Mouse (Mus musculus): ENCODE measurements around the gene Mpnd.
A peak's percentile ranks its signal among the peaks of the same experiment; 100 is the strongest.

Gene Mpnd

GRCm38 (mm10) chr17:56008356-56009087 lies 3.0 kb downstream of the Mpnd start:
- peak; percentile 95 for DNase-seq (ENCODE audit: low read depth, low spot score)

GRCm38 (mm10) chr17:56009088-56009961 lies 3.8 kb downstream of the Mpnd start:
- Histone ChIP-seq H3K27me3 (ENCODE audit: control insufficient read depth, insufficient read depth, low read length, poor library complexity, severe bottlenecking) (no peaks in the 10 kb centered on the region), H3K36me3 (ENCODE audit: control insufficient read depth, insufficient read depth, low read length, poor library complexity, severe bottlenecking) (peaks cover 2% of the 10 kb centered on the region)
- DNase-seq (ENCODE audit: low read depth, low spot score) = peak; percentile 88

More at GRCm38 (mm10) chr17:56008356-56009087, 3.0 kb downstream of the Mpnd start:
- H3K27me3 ChIP-seq (ENCODE audit: control insufficient read depth, insufficient read depth, low read length, poor library complexity, severe bottlenecking) = no peaks in the 10 kb centered on the region
- peaks cover 2% of the 10 kb centered on the region for H3K36me3 ChIP-seq (ENCODE audit: control insufficient read depth, insufficient read depth, low read length, poor library complexity, severe bottlenecking)

- Histone ChIP-seq H3K27me3 (ENCODE audit: control insufficient read depth, insufficient read depth, low read length, poor library complexity, severe bottlenecking) (no peaks in the 10 kb centered on the region), H3K36me3 (ENCODE audit: control insufficient read depth, insufficient read depth, low read length, poor library complexity, severe bottlenecking) (peaks cover 2% of the 10 kb centered on the region)
- no peak for DNase-seq (ENCODE audit: low read depth, low spot score)
Measured at GRCm38 (mm10) chr17:56009962-56010240, 4.4 kb downstream of the Mpnd start.

GRCm38 (mm10) chr17:56010255-56010654 lies 4.7 kb downstream of the Mpnd start:
- Histone ChIP-seq H3K36me3 (ENCODE audit: control insufficient read depth, insufficient read depth, low read length, poor library complexity, severe bottlenecking) (peaks cover 5% of the 10 kb centered on the region), H3K27me3 (ENCODE audit: control insufficient read depth, insufficient read depth, low read length, poor library complexity, severe bottlenecking) (no peaks in the 10 kb centered on the region)
- no peak for DNase-seq (ENCODE audit: low read depth, low spot score)

GRCm38 (mm10) chr17:56010681-56011080 lies 5.2 kb downstream of the Mpnd start:
- Histone ChIP-seq H3K36me3 (ENCODE audit: control insufficient read depth, insufficient read depth, low read length, poor library complexity, severe bottlenecking) (peaks cover 8% of the 10 kb centered on the region), H3K27me3 (ENCODE audit: control insufficient read depth, insufficient read depth, low read length, poor library complexity, severe bottlenecking) (no peaks in the 10 kb centered on the region)
- peak; percentile 81 for DNase-seq (ENCODE audit: low read depth, low spot score)

GRCm38 (mm10) chr17:56011441-56011840 lies 5.9 kb downstream of the Mpnd start:
- H3K27me3 ChIP-seq (ENCODE audit: control insufficient read depth, insufficient read depth, low read length, poor library complexity, severe bottlenecking) = no peaks in the 10 kb centered on the region
- DNase-seq (ENCODE audit: low read depth, low spot score) = no peak

GRCm38 (mm10) chr17:56015293-56015692 lies 9.8 kb downstream of the Mpnd start:
- DNase-seq (ENCODE audit: low read depth, low spot score) = no peak
- H3K36me3 ChIP-seq (ENCODE audit: control insufficient read depth, insufficient read depth, low read length, poor library complexity, severe bottlenecking) = peaks cover 24% of the 10 kb centered on the region
- no peaks in the 10 kb centered on the region for H3K27me3 ChIP-seq (ENCODE audit: control insufficient read depth, insufficient read depth, low read length, poor library complexity, severe bottlenecking)

More at GRCm38 (mm10) chr17:56011441-56011840, 5.9 kb downstream of the Mpnd start:
- H3K36me3 ChIP-seq (ENCODE audit: control insufficient read depth, insufficient read depth, low read length, poor library complexity, severe bottlenecking) = peaks cover 14% of the 10 kb centered on the region

GRCm38 (mm10) chr17:56016382-56016781 lies 10.9 kb downstream of the Mpnd start:
- DNase-seq (ENCODE audit: low read depth, low spot score) = no peak
- no peaks in the 10 kb centered on the region for H3K27me3 ChIP-seq (ENCODE audit: control insufficient read depth, insufficient read depth, low read length, poor library complexity, severe bottlenecking)
- H3K36me3 ChIP-seq (ENCODE audit: control insufficient read depth, insufficient read depth, low read length, poor library complexity, severe bottlenecking) = peaks cover 22% of the 10 kb centered on the region

GRCm38 (mm10) chr17:56016793-56017785 lies 11.6 kb downstream of the Mpnd start:
- no peak for DNase-seq (ENCODE audit: low read depth, low spot score)
- Histone ChIP-seq H3K27me3 (ENCODE audit: control insufficient read depth, insufficient read depth, low read length, poor library complexity, severe bottlenecking) (no peaks in the 10 kb centered on the region), H3K36me3 (ENCODE audit: control insufficient read depth, insufficient read depth, low read length, poor library complexity, severe bottlenecking) (peaks cover 22% of the 10 kb centered on the region)

GRCm38 (mm10) chr17:56017848-56018247 lies 12.3 kb downstream of the Mpnd start:
- DNase-seq (ENCODE audit: low read depth, low spot score) = no peak
- H3K36me3 ChIP-seq (ENCODE audit: control insufficient read depth, insufficient read depth, low read length, poor library complexity, severe bottlenecking) = peaks cover 22% of the 10 kb centered on the region

GRCm38 (mm10) chr17:56018347-56019131 lies 13.0 kb downstream of the Mpnd start:
- Histone ChIP-seq H3K27me3 (ENCODE audit: control insufficient read depth, insufficient read depth, low read length, poor library complexity, severe bottlenecking) (no peaks in the 10 kb centered on the region), H3K36me3 (ENCODE audit: control insufficient read depth, insufficient read depth, low read length, poor library complexity, severe bottlenecking) (peaks cover 22% of the 10 kb centered on the region)
- DNase-seq (ENCODE audit: low read depth, low spot score) = peak; percentile 55

More at GRCm38 (mm10) chr17:56017848-56018247, 12.3 kb downstream of the Mpnd start:
- H3K27me3 ChIP-seq (ENCODE audit: control insufficient read depth, insufficient read depth, low read length, poor library complexity, severe bottlenecking) = no peaks in the 10 kb centered on the region

GRCm38 (mm10) chr17:56020400-56021084 lies 15.0 kb downstream of the Mpnd start:
- no peak for DNase-seq (ENCODE audit: low read depth, low spot score)
- Histone ChIP-seq H3K27me3 (ENCODE audit: control insufficient read depth, insufficient read depth, low read length, poor library complexity, severe bottlenecking) (no peaks in the 10 kb centered on the region), H3K36me3 (ENCODE audit: control insufficient read depth, insufficient read depth, low read length, poor library complexity, severe bottlenecking) (peaks cover 17% of the 10 kb centered on the region)

GRCm38 (mm10) chr17:56021161-56021910 lies 15.8 kb downstream of the Mpnd start:
- Histone ChIP-seq H3K27me3 (ENCODE audit: control insufficient read depth, insufficient read depth, low read length, poor library complexity, severe bottlenecking) (no peaks in the 10 kb centered on the region), H3K36me3 (ENCODE audit: control insufficient read depth, insufficient read depth, low read length, poor library complexity, severe bottlenecking) (peaks cover 11% of the 10 kb centered on the region)
- DNase-seq (ENCODE audit: low read depth, low spot score) = peak; percentile 53

Data from splenic B cell, adult 2 months (primary cell).